ENCODE assay signal across 22 mouse cellular contexts in the genomic region with DNA sequence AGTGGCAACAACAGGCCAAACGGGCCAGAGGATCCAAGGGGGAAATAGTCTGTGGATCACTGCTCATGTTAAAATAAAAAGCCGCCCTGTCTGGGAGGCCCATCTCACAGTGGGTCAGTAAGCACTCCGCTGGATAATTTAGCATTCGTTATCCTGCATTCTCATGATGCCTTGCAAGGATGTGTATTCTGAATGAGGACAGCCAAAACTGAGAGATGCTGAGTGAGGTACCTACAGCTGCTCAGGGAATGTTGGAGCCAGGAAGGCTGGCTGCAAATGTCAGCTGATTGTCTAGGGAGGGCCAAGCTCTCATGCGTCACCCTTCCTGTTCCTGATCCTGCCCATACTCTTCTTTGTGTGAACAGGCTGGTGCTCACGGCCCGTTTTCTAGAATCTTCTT.
DNase-seq lines count a peak whose midpoint lies in the region; ATAC-seq and TF ChIP-seq lines count a peak whose summit lies in the region.
"Had no signal": no experiment of that assay in that cellular context is flagged by ENCODE, and none has a peak within 500 bp of the region (broad histone marks: within the 10 kb centered on the region; RNA-seq: fewer than 3 reads in every experiment).

No protein-coding gene starts in this region.

- TF ChIP-seq POLR2A in brain, embryonic 14.5 days (IDR thresholded peaks at IDR 0.05; ENCODE audit: borderline replicate concordance, extremely low read depth, insufficient read depth, insufficient read length, poor library complexity, severe bottlenecking), result no peak

- ATAC-seq in kidney, embryonic 16.5 days (ENCODE audit: low FRiP score, low TSS enrichment), result 0 out of 2 replicates have a peak, but pooled peaks have one; percentile 27
- ATAC-seq in forebrain, embryonic 12.5 days (ENCODE audit: low FRiP score), result peak; percentile 55; the same call in 1 of the 2 replicates
- peak; percentile 61 for ATAC-seq in forebrain, embryonic 16.5 days
- no peak for ATAC-seq in heart, embryonic 12.5 days (ENCODE audit: insufficient number of reproducible peaks, low FRiP score)
- ATAC-seq: hindbrain, embryonic 16.5 days; inflammation-experienced regulatory T-cells, adult 6 months; intestine, postnatal 0 days had no signal

- H3K4me2 ChIP-seq in kidney, embryonic 16.5 days (replicated peaks; ENCODE audit: low read depth, low read length), result no peak overlapping the region
- no peak overlapping the region for H3K4me2 ChIP-seq in forebrain, embryonic 12.5 days
- H3K4me2 ChIP-seq in forebrain, embryonic 16.5 days (ENCODE audit: low read length), result no peak overlapping the region; the same call in 1 of the 2 replicates
- H3K4me2 ChIP-seq in heart, embryonic 12.5 days, result no peak overlapping the region
- H3K4me2 ChIP-seq: embryonic facial prominence, embryonic 13.5 days; hindbrain, embryonic 12.5 days had no signal

- H3K9me3 ChIP-seq in kidney, embryonic 16.5 days (ENCODE audit: low read length), result no peaks in the 10 kb centered on the region
- no peaks in the 10 kb centered on the region for H3K9me3 ChIP-seq in forebrain, embryonic 12.5 days
- no peaks in the 10 kb centered on the region for H3K9me3 ChIP-seq in forebrain, embryonic 16.5 days (ENCODE audit: control insufficient read depth, low read length)
- no peaks in the 10 kb centered on the region for H3K9me3 ChIP-seq in heart, embryonic 12.5 days (replicated peaks)
- H3K9me3 ChIP-seq: embryonic facial prominence, embryonic 13.5 days; hindbrain, embryonic 12.5 days had no signal

- 0 out of 2 replicates have a peak, but pooled peaks cover 4% of the 10 kb centered on the region for H3K4me1 ChIP-seq in kidney, embryonic 16.5 days (ENCODE audit: insufficient read depth, low read length)
- H3K4me1 ChIP-seq in forebrain, embryonic 12.5 days, result peaks cover 8% of the 10 kb centered on the region; the same call in 1 of the 2 replicates
- H3K4me1 ChIP-seq in forebrain, embryonic 16.5 days (replicated peaks; ENCODE audit: control insufficient read depth, insufficient read depth, low read length), result peaks cover 7% of the 10 kb centered on the region
- no peaks in the 10 kb centered on the region for H3K4me1 ChIP-seq in heart, embryonic 12.5 days (replicated peaks)
- H3K4me1 ChIP-seq: hindbrain, embryonic 12.5 days had no signal

- H3K9ac ChIP-seq in kidney, embryonic 16.5 days (replicated peaks; ENCODE audit: low read length), result no peak overlapping the region
- H3K9ac ChIP-seq in forebrain, embryonic 12.5 days, result no peak overlapping the region
- H3K9ac ChIP-seq in forebrain, embryonic 16.5 days (replicated peaks; ENCODE audit: low read depth, low read length), result no peak overlapping the region
- no peak overlapping the region for H3K9ac ChIP-seq in heart, embryonic 12.5 days
- H3K9ac ChIP-seq: embryonic facial prominence, embryonic 13.5 days; hindbrain, embryonic 12.5 days had no signal

- H3K4me3 ChIP-seq in kidney, embryonic 16.5 days (ENCODE audit: low read length), result no peak overlapping the region
- no peak overlapping the region for H3K4me3 ChIP-seq in forebrain, embryonic 12.5 days (replicated peaks)
- H3K4me3 ChIP-seq in forebrain, embryonic 16.5 days (replicated peaks; ENCODE audit: low read length), result no peak overlapping the region
- no peak overlapping the region for H3K4me3 ChIP-seq in heart, embryonic 12.5 days
- H3K4me3 ChIP-seq: embryonic facial prominence, embryonic 13.5 days; hindbrain, embryonic 12.5 days had no signal

- no peaks in the 10 kb centered on the region for H3K36me3 ChIP-seq in kidney, embryonic 16.5 days (ENCODE audit: insufficient read depth, low read length)
- no peaks in the 10 kb centered on the region for H3K36me3 ChIP-seq in forebrain, embryonic 12.5 days (replicated peaks)
- no peaks in the 10 kb centered on the region for H3K36me3 ChIP-seq in forebrain, embryonic 16.5 days (ENCODE audit: control insufficient read depth, insufficient read depth)
- no peaks in the 10 kb centered on the region for H3K36me3 ChIP-seq in heart, embryonic 12.5 days
- H3K36me3 ChIP-seq: embryonic facial prominence, embryonic 13.5 days; hindbrain, embryonic 12.5 days had no signal

- H3K27me3 ChIP-seq in kidney, embryonic 16.5 days (ENCODE audit: insufficient read depth, low read length), result no peaks in the 10 kb centered on the region
- H3K27me3 ChIP-seq in forebrain, embryonic 12.5 days, result no peaks in the 10 kb centered on the region
- H3K27me3 ChIP-seq in forebrain, embryonic 16.5 days (replicated peaks; ENCODE audit: control insufficient read depth, insufficient read depth, low read length), result no peaks in the 10 kb centered on the region
- no peaks in the 10 kb centered on the region for H3K27me3 ChIP-seq in heart, embryonic 12.5 days (replicated peaks)
- H3K27me3 ChIP-seq: CH12.LX; embryonic facial prominence, embryonic 13.5 days; hindbrain, embryonic 12.5 days had no signal

- 44% methylated on average over 7 of the region's 7 CpGs for WGBS in kidney, embryonic 16.5 days
- WGBS in forebrain, embryonic 12.5 days, result 43% methylated on average over 7 of the region's 7 CpGs
- 30% methylated on average over 7 of the region's 7 CpGs for WGBS in forebrain, embryonic 16.5 days
- 74% methylated on average over 7 of the region's 7 CpGs for WGBS in heart, embryonic 12.5 days

- TF ChIP-seq CTCF in brain, embryonic 14.5 days (IDR thresholded peaks at IDR 0.05; ENCODE audit: borderline replicate concordance, extremely low read depth, insufficient read depth, insufficient read length), result no peak

- no peak for DNase-seq in kidney, postnatal 4 days
- peak; percentile 78 for DNase-seq in brain, embryonic 14.5 days (ENCODE audit: low read depth)
- DNase-seq in adrenal gland, postnatal 14 days, result no peak
- DNase-seq: adrenal gland, adult 2 months; adrenal gland, postnatal 36 days; cerebellum, adult 11 months; cerebellum, adult 9-10 months; cerebellum, postnatal 25 days; gastrocnemius, postnatal 36 days; heart, adult 11 months; heart, postnatal 10 days; heart, postnatal 4 days had no signal

- H3K27ac ChIP-seq in kidney, embryonic 16.5 days (ENCODE audit: low read length), result no peak overlapping the region
- peak overlapping the region; percentile 63 for H3K27ac ChIP-seq in forebrain, embryonic 12.5 days
- peak overlapping the region; percentile 56; the same call in 1 of the 2 replicates for H3K27ac ChIP-seq in forebrain, embryonic 16.5 days (ENCODE audit: low read length)
- no peak overlapping the region for H3K27ac ChIP-seq in heart, embryonic 12.5 days (ENCODE audit: poor library complexity, severe bottlenecking)
- H3K27ac ChIP-seq: embryonic facial prominence, embryonic 13.5 days; hindbrain, embryonic 12.5 days had no signal

Comparison
In these comparisons a context has a peak if more than half of its experiments do, and no peak if none do; other contexts are left out.
1. H3K27ac ChIP-seq: peak in forebrain, embryonic 12.5 days (single experiment) and forebrain, embryonic 16.5 days (single experiment); none in kidney, embryonic 16.5 days (single experiment) and heart, embryonic 12.5 days (single experiment).